Mouse (Mus musculus) ES-E14 (cell line): ENCODE measurements around the gene Heatr5b. TPM values are rescaled to one million over a fixed set of nuclear protein-coding genes. Genes with fewer than 3 reads are reported as not detected.

Experiments
- DNase-seq: peaks from one replicate; pipeline ENCODE4 v3.0.0-alpha.2; 2013; ENCODE audit warnings: low read depth, low spot score
- H3K27ac ChIP-seq: 2 replicates; pipeline ENCODE4 v1.5.1; 2012; ENCODE audit warnings: low read depth, mild to moderate bottlenecking, low read length, moderate library complexity, mixed read lengths; ENCODE audit not compliant: poor library complexity, insufficient read depth, severe bottlenecking
- H3K36me3 ChIP-seq: 2 replicates; pipeline ENCODE4 v1.6.1; 2012; ENCODE audit warnings: mild to moderate bottlenecking, low read length, moderate library complexity, mixed read lengths; ENCODE audit not compliant: control insufficient read depth, poor library complexity, insufficient read depth, severe bottlenecking
- H3K4me1 ChIP-seq, 2 experiments: fragments of 150-350 bp in 1 of 2; sonication (generic) in 1 of 2; 2 replicates each; pipeline ENCODE4 v1.6.1; 2012; ENCODE audit warnings: low read length in 2 of 2, mild to moderate bottlenecking in 1 of 2, mixed read lengths in 1 of 2; ENCODE audit not compliant: control insufficient read depth in 2 of 2, insufficient read depth in 2 of 2, poor library complexity in 1 of 2
- H3K4me3 ChIP-seq, 2 experiments: fragments of 150-350 bp in 1 of 2; sonication (generic) in 1 of 2; 2 replicates each; pipeline ENCODE4 v1.5.1; 2012; ENCODE audit warnings: low read length in 2 of 2, low read depth in 1 of 2, mild to moderate bottlenecking in 1 of 2, mixed read lengths in 1 of 2; ENCODE audit not compliant: insufficient read depth in 1 of 2, poor library complexity in 1 of 2, severe bottlenecking in 1 of 2
- H3K9ac ChIP-seq: 2 replicates; pipeline ENCODE4 v1.6.1; 2012; ENCODE audit warnings: low read depth, mild to moderate bottlenecking, low read length, mixed read lengths; ENCODE audit not compliant: poor library complexity, insufficient read depth, severe bottlenecking
- H3K9me3 ChIP-seq: fragments of 150-350 bp; sonication (generic); 2 replicates; pipeline ENCODE4 v1.6.1; 2012; ENCODE audit warnings: low read depth, mild to moderate bottlenecking, low read length; ENCODE audit not compliant: control insufficient read depth, insufficient read depth
- CHD2 ChIP-seq: IDR thresholded peaks from 2 replicates; pipeline ENCODE4 v1.6.1; 2014; ENCODE audit warnings: mild to moderate bottlenecking, low read depth, low read length, inconsistent platforms
- HCFC1 ChIP-seq: IDR thresholded peaks from 2 replicates; pipeline ENCODE4 v1.6.1; 2012; ENCODE audit warnings: low read length, inconsistent platforms, borderline replicate concordance; ENCODE audit not compliant: insufficient read depth
- MAFK ChIP-seq: IDR thresholded peaks from 2 replicates; pipeline ENCODE4 v1.6.1; 2014; ENCODE audit warnings: mild to moderate bottlenecking, low read depth, low read length, inconsistent platforms; ENCODE audit not compliant: insufficient read depth
- ZC3H11A ChIP-seq: IDR thresholded peaks from 2 replicates; pipeline ENCODE4 v1.6.1; 2012; ENCODE audit warnings: low read depth, mild to moderate bottlenecking, inconsistent platforms, low read length, borderline replicate concordance
- ZNF384 ChIP-seq: IDR thresholded peaks from 2 replicates; pipeline ENCODE4 v1.6.1; 2012; ENCODE audit warnings: low read depth, low read length, inconsistent platforms
- in situ Hi-C, 2 experiments: fragments of 600-800 bp; cut with MboI; formaldehyde crosslinking; loops; one replicate each; pipeline ENCODE4 v1.15.1; 2025; ENCODE audit warnings: low sequenced_read_pairs in 2 of 2, inconsistent platforms in 1 of 2; ENCODE audit not compliant: unreplicated experiment in 2 of 2
- total RNA-seq: library from RNA; depleted of rRNA; stranded (reverse); fragments of 300-350 nt; gene quantifications from 2 replicates; pipeline ENCODE4 v1.2.3, GENCODE M21; 2012

Gene Heatr5b
- total RNA-seq, 1 experiment: 18.8 TPM

GRCm38 (mm10) chr17:78763272-78763671 is 71.9 kb downstream of the Heatr5b start:
- Histone ChIP-seq H3K9ac (no peak overlapping the region), H3K4me1 (no peaks in the 10 kb centered on the region), H3K36me3 (no peaks in the 10 kb centered on the region), H3K4me3 (no peak overlapping the region), H3K9me3 (no peaks in the 10 kb centered on the region), H3K27ac (no peak overlapping the region)
- no peak for TF ChIP-seq CHD2
- TF ChIP-seq ZNF384: no peak
- no peak for TF ChIP-seq ZC3H11A
- no peak for TF ChIP-seq HCFC1
- no peak for TF ChIP-seq MAFK
- in situ Hi-C loops: no loop called here
- DNase-seq: no peak

- no peak overlapping the region for H3K9ac ChIP-seq
- peaks cover 0 to 2% of the 10 kb centered on the region in 2 experiments; a peak in 1 of 4 replicates for H3K4me1 ChIP-seq
- TF ChIP-seq CHD2 (no peak), MAFK (no peak), ZNF384 (no peak), ZC3H11A (no peak), HCFC1 (no peak)
- H3K4me3 ChIP-seq: no peak overlapping the region
- H3K36me3 ChIP-seq: no peaks in the 10 kb centered on the region
- no peak for DNase-seq
- no peak overlapping the region for H3K27ac ChIP-seq
- H3K9me3 ChIP-seq: no peaks in the 10 kb centered on the region
- in situ Hi-C loops: no loop called here
These were observed 82.1 kb downstream of the Heatr5b start for GRCm38 (mm10) chr17:78752938-78753655.

GRCm38 (mm10) chr17:78752064-78752463 is 83.1 kb downstream of the Heatr5b start:
- Histone ChIP-seq H3K9ac (no peak overlapping the region), H3K36me3 (no peaks in the 10 kb centered on the region), H3K4me1 (peaks cover 0 to 2% of the 10 kb centered on the region in 2 experiments; a peak in 1 of 4 replicates), H3K9me3 (no peaks in the 10 kb centered on the region), H3K4me3 (no peak overlapping the region), H3K27ac (no peak overlapping the region)
- no peak for DNase-seq
- in situ Hi-C loops: no loop called here
- TF ChIP-seq ZNF384 (no peak), MAFK (no peak), HCFC1 (no peak), CHD2 (no peak), ZC3H11A (no peak)

- DNase-seq: no peak
- in situ Hi-C loops: no loop called here
- H3K9me3 ChIP-seq: no peaks in the 10 kb centered on the region
- no peak overlapping the region for H3K9ac ChIP-seq
- no peaks in the 10 kb centered on the region for H3K36me3 ChIP-seq
- no peak overlapping the region for H3K27ac ChIP-seq
- peaks cover 0 to 2% of the 10 kb centered on the region in 2 experiments; a peak in 1 of 4 replicates for H3K4me1 ChIP-seq
- H3K4me3 ChIP-seq: no peak overlapping the region
- no peak for TF ChIP-seq ZC3H11A
- TF ChIP-seq HCFC1: no peak
- TF ChIP-seq CHD2: no peak
- no peak for TF ChIP-seq MAFK
- no peak for TF ChIP-seq ZNF384
These were observed 86.7 kb downstream of the Heatr5b start for GRCm38 (mm10) chr17:78748440-78748839.

- H3K4me3 ChIP-seq: no peak overlapping the region
- in situ Hi-C loops: no loop called here
- no peak overlapping the region for H3K27ac ChIP-seq
- no peaks in the 10 kb centered on the region for H3K36me3 ChIP-seq
- TF ChIP-seq CHD2 (no peak), ZC3H11A (no peak), HCFC1 (no peak), ZNF384 (no peak), MAFK (no peak)
- DNase-seq: no peak
- no peaks in the 10 kb centered on the region for H3K9me3 ChIP-seq
- peaks cover 4 to 7% of the 10 kb centered on the region in 2 experiments; a peak in 3 of 4 replicates for H3K4me1 ChIP-seq
- no peak overlapping the region for H3K9ac ChIP-seq
These were observed 96.7 kb downstream of the Heatr5b start for GRCm38 (mm10) chr17:78738416-78738815.
